Mouse (Mus musculus): ENCODE data around the gene Syncrip. TPM values are rescaled to one million over a fixed set of nuclear protein-coding genes. Genes with fewer than 3 reads are reported as not detected.
A peak's percentile ranks its signal among the peaks of the same experiment; 100 is the strongest.

Syncrip gene
- polyA plus RNA-seq, 1 experiment from 2014 or later = 51.7 TPM

DNA sequence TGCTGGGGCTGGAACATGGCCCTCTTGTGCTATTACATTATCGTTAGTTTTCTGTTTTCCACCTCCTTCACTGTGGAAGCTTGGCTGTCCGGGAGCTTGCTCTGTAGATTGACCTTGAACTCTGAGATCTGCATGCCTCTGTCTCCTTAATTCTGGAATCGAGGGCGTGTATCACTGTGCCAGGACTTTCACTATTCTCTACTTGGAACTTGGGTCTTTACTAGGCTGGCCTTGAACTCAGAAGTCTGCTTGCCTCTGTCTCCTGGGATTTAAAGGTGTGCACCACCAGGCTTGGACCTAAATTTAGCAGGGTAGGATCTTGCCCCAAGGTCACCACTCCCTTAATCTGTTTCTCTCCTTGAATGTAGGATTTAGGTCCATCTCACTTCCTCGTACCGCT, 19.5 kb upstream of the Syncrip start:
- H3K9ac ChIP-seq (ENCODE audit: low read length) = no peak overlapping the region
- no peaks in the 10 kb centered on the region for H3K27me3 ChIP-seq (ENCODE audit: control insufficient read depth, insufficient read depth, low read length)
- H3K36me3 ChIP-seq (ENCODE audit: control insufficient read depth, insufficient read depth, low read length) = no peaks in the 10 kb centered on the region
- no peak overlapping the region for H3K4me2 ChIP-seq (replicated peaks; ENCODE audit: low read depth)
- ATAC-seq (ENCODE audit: low FRiP score, low TSS enrichment) (no peak), DNase-seq (ENCODE audit: low spot score) (no peak)
- H3K4me3 ChIP-seq (ENCODE audit: low read depth, low read length) = no peak overlapping the region
- 80% methylated on average over 6 of the region's 6 CpGs for WGBS
- no peak overlapping the region for H3K27ac ChIP-seq (replicated peaks)
- TF ChIP-seq CTCF (IDR thresholded peaks at IDR 0.05; ENCODE audit: low read depth) (no peak), EP300 (optimal IDR thresholded peaks at IDR 0.05) (no peak)
- no peaks in the 10 kb centered on the region for H3K9me3 ChIP-seq (ENCODE audit: control insufficient read depth, low read length)
- H3K4me1 ChIP-seq (replicated peaks; ENCODE audit: control insufficient read depth, insufficient read depth) = no peaks in the 10 kb centered on the region

GRCm38 (mm10) chr9:88500112-88500511, 17.7 kb upstream of the Syncrip start:
- no peak overlapping the region for H3K4me3 ChIP-seq (ENCODE audit: low read depth, low read length)
- H3K36me3 ChIP-seq (ENCODE audit: control insufficient read depth, insufficient read depth, low read length) = no peaks in the 10 kb centered on the region
- no peaks in the 10 kb centered on the region for H3K4me1 ChIP-seq (replicated peaks; ENCODE audit: control insufficient read depth, insufficient read depth)
- ATAC-seq (ENCODE audit: low FRiP score, low TSS enrichment) = no peak
- H3K27me3 ChIP-seq (ENCODE audit: control insufficient read depth, insufficient read depth, low read length) = no peaks in the 10 kb centered on the region
- no peak for DNase-seq (ENCODE audit: low spot score)
- no peaks in the 10 kb centered on the region for H3K9me3 ChIP-seq (ENCODE audit: control insufficient read depth, low read length)
- 74% methylated on average over 2 of the region's 2 CpGs for WGBS
- no peak overlapping the region for H3K4me2 ChIP-seq (replicated peaks; ENCODE audit: low read depth)
- H3K27ac ChIP-seq (replicated peaks) = no peak overlapping the region
- H3K9ac ChIP-seq (ENCODE audit: low read length) = no peak overlapping the region
- TF ChIP-seq CTCF (IDR thresholded peaks at IDR 0.05; ENCODE audit: low read depth) = no peak
- no peak for TF ChIP-seq EP300 (optimal IDR thresholded peaks at IDR 0.05)

DNA sequence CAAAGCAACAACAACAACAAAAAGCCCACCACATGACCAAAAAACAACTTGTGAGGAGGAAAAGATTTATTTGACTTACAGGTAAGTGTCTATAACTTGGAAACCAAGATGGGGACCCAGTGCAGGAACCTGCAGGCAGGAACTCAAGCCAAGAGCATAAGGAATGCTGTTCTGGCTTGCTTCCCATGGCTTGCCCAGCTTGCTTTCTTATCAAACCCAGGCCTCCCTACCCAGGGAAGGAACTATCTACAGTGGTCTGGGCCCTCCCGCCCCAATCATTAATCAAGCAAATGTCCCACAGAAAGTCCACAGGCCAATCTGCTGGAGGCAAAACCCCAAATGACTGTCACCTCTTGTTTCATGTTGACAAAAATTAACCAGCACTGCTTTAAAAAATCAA, 10.1 kb upstream of the Syncrip start:
- TF ChIP-seq CTCF (IDR thresholded peaks at IDR 0.05; ENCODE audit: low read depth) (no peak), EP300 (optimal IDR thresholded peaks at IDR 0.05) (no peak)
- Histone ChIP-seq H3K4me3 (ENCODE audit: low read depth, low read length) (no peak overlapping the region), H3K36me3 (ENCODE audit: control insufficient read depth, insufficient read depth, low read length) (no peaks in the 10 kb centered on the region), H3K27me3 (ENCODE audit: control insufficient read depth, insufficient read depth, low read length) (no peaks in the 10 kb centered on the region), H3K27ac (replicated peaks) (no peak overlapping the region), H3K4me1 (replicated peaks; ENCODE audit: control insufficient read depth, insufficient read depth) (no peaks in the 10 kb centered on the region), H3K9ac (ENCODE audit: low read length) (no peak overlapping the region), H3K4me2 (replicated peaks; ENCODE audit: low read depth) (no peak overlapping the region), H3K9me3 (ENCODE audit: control insufficient read depth, low read length) (no peaks in the 10 kb centered on the region)
- DNase-seq (ENCODE audit: low spot score) (peak; percentile 52), ATAC-seq (ENCODE audit: low FRiP score, low TSS enrichment) (peak; percentile 65; the same call in 1 of the 2 replicates)
- 56% methylated on average over 1 of the region's 1 CpGs for WGBS

DNA sequence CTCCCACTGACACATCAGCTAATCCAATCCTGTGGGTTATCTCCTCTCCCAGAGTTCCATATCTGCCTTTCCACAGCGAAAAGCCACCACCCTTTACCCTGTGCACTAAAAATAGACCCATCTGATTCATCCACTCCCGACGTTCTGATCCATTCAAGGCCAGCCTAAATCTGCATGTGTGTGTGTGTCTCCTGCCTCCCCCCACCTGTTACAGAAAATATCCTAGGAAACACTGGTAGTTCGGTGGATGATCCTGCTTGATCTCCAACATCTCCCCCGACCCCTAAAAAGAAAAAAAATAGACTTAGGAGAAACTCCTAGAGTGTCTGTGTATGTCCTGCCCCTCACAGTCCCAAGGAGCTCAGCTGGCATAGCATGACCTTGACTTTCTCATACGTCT, 2.2 kb upstream of the Syncrip start:
- no peak overlapping the region for H3K9ac ChIP-seq (ENCODE audit: low read length)
- H3K27me3 ChIP-seq (ENCODE audit: control insufficient read depth, insufficient read depth, low read length) = no peaks in the 10 kb centered on the region
- ATAC-seq (ENCODE audit: low FRiP score, low TSS enrichment) (no peak), DNase-seq (ENCODE audit: low spot score) (no peak)
- TF ChIP-seq CTCF (IDR thresholded peaks at IDR 0.05; ENCODE audit: low read depth) = no peak
- TF ChIP-seq EP300 (optimal IDR thresholded peaks at IDR 0.05) = no peak
- 52% methylated on average over 6 of the region's 6 CpGs for WGBS
- H3K4me3 ChIP-seq (ENCODE audit: low read depth, low read length) = no peak overlapping the region
- H3K4me2 ChIP-seq (replicated peaks; ENCODE audit: low read depth) = no peak overlapping the region
- H3K4me1 ChIP-seq (replicated peaks; ENCODE audit: control insufficient read depth, insufficient read depth) = 0 out of 2 replicates have a peak, but pooled peaks cover 2% of the 10 kb centered on the region
- H3K36me3 ChIP-seq (ENCODE audit: control insufficient read depth, insufficient read depth, low read length) = peaks cover 2% of the 10 kb centered on the region; the same call in 1 of the 2 replicates
- no peaks in the 10 kb centered on the region for H3K9me3 ChIP-seq (ENCODE audit: control insufficient read depth, low read length)
- H3K27ac ChIP-seq (replicated peaks) = no peak overlapping the region

DNA sequence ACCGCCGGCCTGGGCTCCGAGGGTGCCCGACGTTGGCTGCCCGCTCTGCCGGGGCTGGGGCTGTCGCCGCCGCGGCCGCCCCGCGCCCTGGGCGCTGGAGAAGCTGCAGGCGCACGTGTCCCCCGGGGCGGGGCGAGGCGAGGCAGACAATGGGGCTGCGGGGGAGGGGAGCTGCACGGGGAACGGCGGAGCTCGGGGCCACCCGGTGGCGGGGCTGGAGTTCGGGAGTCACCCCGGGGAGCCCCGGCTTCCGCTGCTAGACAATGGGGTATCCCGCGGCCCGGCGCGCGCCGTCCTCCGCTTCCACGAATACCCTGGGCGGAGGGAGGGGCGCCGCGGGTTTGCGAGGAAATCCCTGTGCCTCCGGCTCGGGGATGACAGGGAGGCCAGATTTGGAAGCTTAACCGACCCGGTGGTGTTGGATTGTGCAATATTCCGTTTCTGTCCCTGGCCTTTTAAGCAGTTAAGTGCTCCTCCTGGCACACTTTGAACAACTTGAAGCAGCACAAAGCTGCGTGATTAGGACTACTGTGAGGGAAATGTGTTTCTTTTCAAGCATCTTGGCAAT, 539 bp upstream of the Syncrip start:
- 0 out of 2 replicates have a peak, but pooled peaks cover 2% of the 10 kb centered on the region for H3K4me1 ChIP-seq (replicated peaks; ENCODE audit: control insufficient read depth, insufficient read depth)
- H3K36me3 ChIP-seq (ENCODE audit: control insufficient read depth, insufficient read depth, low read length) = peaks cover 2% of the 10 kb centered on the region; the same call in 1 of the 2 replicates
- no peaks in the 10 kb centered on the region for H3K9me3 ChIP-seq (ENCODE audit: control insufficient read depth, low read length)
- H3K4me2 ChIP-seq (replicated peaks; ENCODE audit: low read depth) = peak overlapping the region; percentile 60
- no peak; the same call in 1 of the 2 replicates for ATAC-seq (ENCODE audit: low FRiP score, low TSS enrichment)
- H3K9ac ChIP-seq (ENCODE audit: low read length) = peak overlapping the region; percentile 81
- H3K27ac ChIP-seq (replicated peaks) = peak overlapping the region; percentile 99
- DNase-seq (ENCODE audit: low spot score) = no peak
- TF ChIP-seq EP300 (optimal IDR thresholded peaks at IDR 0.05) (no peak), CTCF (IDR thresholded peaks at IDR 0.05; ENCODE audit: low read depth) (no peak; the same call in 1 of the 2 replicates)
- H3K4me3 ChIP-seq (ENCODE audit: low read depth, low read length) = peak overlapping the region; percentile 94
- H3K27me3 ChIP-seq (ENCODE audit: control insufficient read depth, insufficient read depth, low read length) = no peaks in the 10 kb centered on the region
- under 1% methylated on average over 34 of the region's 52 CpGs for WGBS

GRCm38 (mm10) chr9:88481791-88482160, 598 bp downstream of the Syncrip start:
- DNase-seq (ENCODE audit: low spot score) (peak; percentile 76), ATAC-seq (ENCODE audit: low FRiP score, low TSS enrichment) (peak; percentile 35; the same call in 1 of the 2 replicates)
- H3K4me3 ChIP-seq (ENCODE audit: low read depth, low read length) = peak overlapping the region; percentile 94
- H3K27ac ChIP-seq (replicated peaks) = peak overlapping the region; percentile 98
- TF ChIP-seq EP300 (optimal IDR thresholded peaks at IDR 0.05) = no peak
- TF ChIP-seq CTCF (IDR thresholded peaks at IDR 0.05; ENCODE audit: low read depth) = no peak
- peaks cover 4% of the 10 kb centered on the region; the same call in 1 of the 2 replicates for H3K36me3 ChIP-seq (ENCODE audit: control insufficient read depth, insufficient read depth, low read length)
- H3K4me1 ChIP-seq (replicated peaks; ENCODE audit: control insufficient read depth, insufficient read depth) = 0 out of 2 replicates have a peak, but pooled peaks cover 2% of the 10 kb centered on the region
- H3K4me2 ChIP-seq (replicated peaks; ENCODE audit: low read depth) = peak overlapping the region; percentile 89
- H3K27me3 ChIP-seq (ENCODE audit: control insufficient read depth, insufficient read depth, low read length) = no peaks in the 10 kb centered on the region
- peak overlapping the region; percentile 93 for H3K9ac ChIP-seq (ENCODE audit: low read length)
- no peaks in the 10 kb centered on the region for H3K9me3 ChIP-seq (ENCODE audit: control insufficient read depth, low read length)
- WGBS = under 1% methylated on average over 25 of the region's 43 CpGs
